Mouse (Mus musculus) midbrain, embryonic 16.5 days (tissue): ENCODE measurements around the gene Cntn5. TPM values are rescaled to one million over a fixed set of nuclear protein-coding genes. Genes with fewer than 3 reads are reported as not detected.

Source experiments
- ATAC-seq: fragments of 200-750 bp; cut with Nextera tagmentation; 2 replicates; pipeline ENCODE4 v1.8.0; 2017; ENCODE audit warnings: moderate TSS enrichment
- H3K27ac ChIP-seq: fragments of 300-500 bp; sonication (generic); 2 replicates; pipeline ENCODE4 v1.5.1; 2014; ENCODE audit warnings: mild to moderate bottlenecking, low read length, mixed read lengths
- H3K27me3 ChIP-seq: fragments of 300-500 bp; sonication (generic); 2 replicates; pipeline ENCODE4 v1.6.1; 2014; ENCODE audit warnings: low read depth, low read length, mixed read lengths; ENCODE audit not compliant: control insufficient read depth, insufficient read depth
- H3K36me3 ChIP-seq: fragments of 300-500 bp; sonication (generic); 2 replicates; pipeline ENCODE4 v1.6.1; 2014; ENCODE audit warnings: mild to moderate bottlenecking, low read length, moderate library complexity, mixed read lengths; ENCODE audit not compliant: control insufficient read depth, insufficient read depth
- H3K4me1 ChIP-seq: fragments of 300-500 bp; sonication (generic); 2 replicates; pipeline ENCODE4 v1.6.1; 2014; ENCODE audit warnings: mild to moderate bottlenecking, low read length, mixed read lengths; ENCODE audit not compliant: control insufficient read depth, insufficient read depth
- H3K4me2 ChIP-seq: fragments of 300-500 bp; sonication (generic); 2 replicates; pipeline ENCODE4 v1.6.1; 2014; ENCODE audit warnings: mild to moderate bottlenecking, low read length, mixed read lengths
- H3K4me3 ChIP-seq: fragments of 300-500 bp; sonication (generic); 2 replicates; pipeline ENCODE4 v1.5.1; 2014; ENCODE audit warnings: low read depth, mild to moderate bottlenecking, low read length, moderate library complexity, mixed read lengths
- H3K9ac ChIP-seq: fragments of 300-500 bp; sonication (generic); 2 replicates; pipeline ENCODE4 v1.6.1; 2014; ENCODE audit warnings: low read depth, low read length, mixed read lengths
- H3K9me3 ChIP-seq: fragments of 300-500 bp; sonication (generic); replicated peaks from 2 replicates; pipeline ENCODE4 v1.6.1; 2014; ENCODE audit warnings: mild to moderate bottlenecking, low read length, mixed read lengths; ENCODE audit not compliant: control insufficient read depth, poor library complexity, severe bottlenecking
- WGBS: fragments of 180-500 bp; shearing (Covaris S2); extraction: QIAGEN DNeasy Blood & Tissue Kit; methylation state at CpG from one replicate; pipeline ENCODE4 v1.1.7; 2014; 5-methylcytosine and 5-hydroxymethylcytosine counted together
- polyA plus RNA-seq: library from polyadenylated mRNA; unstranded; fragments of >200 nt; fragmentation: Nextera tagmentation; extraction: Ambion mirVana; gene quantifications from 2 replicates; pipeline ENCODE4 v1.2.1, GENCODE M21; 2015

Cntn5 gene
- polyA plus RNA-seq, 1 experiment from 2014 or later: 25.4 TPM

GRCm38 (mm10) chr9:10665756-10666155, 238.8 kb downstream of the Cntn5 start:
- H3K9ac ChIP-seq: no peak overlapping the region
- no peak overlapping the region for H3K4me3 ChIP-seq
- no peak for ATAC-seq
- no peak overlapping the region for H3K27ac ChIP-seq
- H3K4me1 ChIP-seq: no peaks in the 10 kb centered on the region
- no peaks in the 10 kb centered on the region for H3K36me3 ChIP-seq
- no peaks in the 10 kb centered on the region for H3K9me3 ChIP-seq
- H3K27me3 ChIP-seq: no peaks in the 10 kb centered on the region
- no peak overlapping the region for H3K4me2 ChIP-seq

GRCm38 (mm10) chr9:10663101-10663500, 241.5 kb downstream of the Cntn5 start:
- 70% methylated on average over 2 of the region's 2 CpGs for WGBS
- Histone ChIP-seq H3K4me1 (no peaks in the 10 kb centered on the region), H3K4me2 (no peak overlapping the region), H3K4me3 (no peak overlapping the region), H3K36me3 (no peaks in the 10 kb centered on the region), H3K27me3 (no peaks in the 10 kb centered on the region), H3K9me3 (no peaks in the 10 kb centered on the region), H3K27ac (no peak overlapping the region), H3K9ac (no peak overlapping the region)
- peak; percentile 48; the same call in 1 of the 2 replicates for ATAC-seq

GRCm38 (mm10) chr9:10659478-10659877, 245.1 kb downstream of the Cntn5 start:
- Histone ChIP-seq H3K27me3 (no peaks in the 10 kb centered on the region), H3K27ac (no peak overlapping the region), H3K4me3 (no peak overlapping the region), H3K4me2 (no peak overlapping the region), H3K36me3 (no peaks in the 10 kb centered on the region), H3K4me1 (no peaks in the 10 kb centered on the region), H3K9ac (no peak overlapping the region), H3K9me3 (no peaks in the 10 kb centered on the region)
- WGBS: 69% methylated on average over 1 of the region's 1 CpGs
- ATAC-seq: no peak

GRCm38 (mm10) chr9:10658086-10658485, 246.5 kb downstream of the Cntn5 start:
- no peaks in the 10 kb centered on the region for H3K4me1 ChIP-seq
- 74% methylated on average over 1 of the region's 1 CpGs for whole genome bisulfite sequencing
- no peak overlapping the region for H3K27ac ChIP-seq
- H3K9ac ChIP-seq: no peak overlapping the region
- H3K27me3 ChIP-seq: no peaks in the 10 kb centered on the region
- no peak overlapping the region for H3K4me2 ChIP-seq
- H3K9me3 ChIP-seq: no peaks in the 10 kb centered on the region
- H3K36me3 ChIP-seq: no peaks in the 10 kb centered on the region
- ATAC-seq: no peak
- H3K4me3 ChIP-seq: no peak overlapping the region

- Histone ChIP-seq H3K9ac (no peak overlapping the region), H3K27me3 (no peaks in the 10 kb centered on the region), H3K9me3 (no peaks in the 10 kb centered on the region), H3K4me2 (no peak overlapping the region), H3K36me3 (no peaks in the 10 kb centered on the region), H3K4me1 (no peaks in the 10 kb centered on the region), H3K4me3 (no peak overlapping the region), H3K27ac (no peak overlapping the region)
- peak; percentile 72; the same call in 1 of the 2 replicates for ATAC-seq
- 64% methylated on average over 4 of the region's 4 CpGs for WGBS
These were observed 247.3 kb downstream of the Cntn5 start for GRCm38 (mm10) chr9:10657144-10657748.

- H3K4me2 ChIP-seq: no peak overlapping the region
- H3K36me3 ChIP-seq: no peaks in the 10 kb centered on the region
- H3K27me3 ChIP-seq: no peaks in the 10 kb centered on the region
- H3K9me3 ChIP-seq: no peaks in the 10 kb centered on the region
- no peak overlapping the region for H3K27ac ChIP-seq
- ATAC-seq: no peak
- 94% methylated on average over 1 of the region's 1 CpGs for WGBS
- H3K4me3 ChIP-seq: no peak overlapping the region
- H3K4me1 ChIP-seq: no peaks in the 10 kb centered on the region
- no peak overlapping the region for H3K9ac ChIP-seq
These were observed 253.9 kb downstream of the Cntn5 start for GRCm38 (mm10) chr9:10650632-10651031.

- no peaks in the 10 kb centered on the region for H3K36me3 ChIP-seq
- H3K4me3 ChIP-seq: no peak overlapping the region
- no peak overlapping the region for H3K27ac ChIP-seq
- no peaks in the 10 kb centered on the region for H3K4me1 ChIP-seq
- 73% methylated on average over 5 of the region's 5 CpGs for WGBS
- no peak for ATAC-seq
- H3K9ac ChIP-seq: no peak overlapping the region
- H3K9me3 ChIP-seq: no peaks in the 10 kb centered on the region
- H3K27me3 ChIP-seq: no peaks in the 10 kb centered on the region
- H3K4me2 ChIP-seq: no peak overlapping the region
These were observed 258.6 kb downstream of the Cntn5 start for GRCm38 (mm10) chr9:10645951-10646350.

- Histone ChIP-seq H3K27me3 (no peaks in the 10 kb centered on the region), H3K36me3 (no peaks in the 10 kb centered on the region), H3K9ac (no peak overlapping the region), H3K4me3 (no peak overlapping the region), H3K4me1 (no peaks in the 10 kb centered on the region), H3K27ac (no peak overlapping the region), H3K4me2 (no peak overlapping the region), H3K9me3 (no peaks in the 10 kb centered on the region)
- 47% methylated on average over 7 of the region's 7 CpGs for WGBS
- ATAC-seq: peak; percentile 70
These were observed 259.3 kb downstream of the Cntn5 start for GRCm38 (mm10) chr9:10645045-10645830.

GRCm38 (mm10) chr9:10618036-10618435, 286.5 kb downstream of the Cntn5 start:
- WGBS: 82% methylated on average over 5 of the region's 5 CpGs
- H3K4me2 ChIP-seq: no peak overlapping the region
- no peak for ATAC-seq

More at GRCm38 (mm10) chr9:10618036-10618435, 286.5 kb downstream of the Cntn5 start:
- H3K27me3 ChIP-seq: no peaks in the 10 kb centered on the region
- H3K4me3 ChIP-seq: no peak overlapping the region
- no peaks in the 10 kb centered on the region for H3K9me3 ChIP-seq
- no peaks in the 10 kb centered on the region for H3K36me3 ChIP-seq
- no peaks in the 10 kb centered on the region for H3K4me1 ChIP-seq
- H3K9ac ChIP-seq: no peak overlapping the region
- H3K27ac ChIP-seq: no peak overlapping the region
